Mouse (Mus musculus): ENCODE measurements around the gene Man2b1. TPM values are rescaled to one million over a fixed set of nuclear protein-coding genes. Genes with fewer than 3 reads are reported as not detected.
"Not testable (repeated sequence)": the region's sequence is repeated elsewhere in the genome, so short reads cannot be mapped to it uniquely, and the experiment has no call there.

Man2b1 gene
- polyA plus RNA-seq, 1 experiment from 2014 or later: 26.1 TPM

DNA sequence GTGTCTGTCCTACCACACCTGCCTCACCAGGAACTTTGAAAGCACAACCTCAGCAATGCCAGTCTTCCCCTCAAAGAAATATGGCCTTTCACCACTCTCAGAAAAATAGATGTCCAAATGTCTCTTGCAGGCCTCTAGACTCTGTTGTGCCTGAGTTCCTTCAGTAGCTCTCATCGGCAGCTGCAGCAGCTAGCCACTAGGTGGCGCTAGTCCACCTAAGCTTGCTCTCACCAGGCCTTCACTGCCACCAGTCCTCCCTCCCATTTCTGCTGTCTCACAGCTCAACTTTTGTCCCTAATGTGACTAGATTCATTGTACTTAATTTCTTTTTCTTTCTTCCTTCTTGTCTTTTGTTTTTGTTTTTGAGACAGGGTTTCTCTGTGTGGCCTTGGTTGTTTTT, 6.1 kb upstream of the Man2b1 start:
- peak; percentile 83 for DNase-seq (ENCODE audit: low spot score)
- Histone ChIP-seq H3K4me3 (no peak overlapping the region; the same call in 1 of the 2 replicates), H3K27ac (replicated peaks) (no peak overlapping the region), H3K4me1 (peaks cover 35% of the 10 kb centered on the region), H3K36me3 (replicated peaks) (peaks cover 64% of the 10 kb centered on the region), H3K9me3 (no peaks in the 10 kb centered on the region), H3K27me3 (replicated peaks; ENCODE audit: low read depth, poor library complexity, severe bottlenecking) (no peaks in the 10 kb centered on the region)
- 0% methylated on average over 2 of the region's 2 CpGs for WGBS

DNA sequence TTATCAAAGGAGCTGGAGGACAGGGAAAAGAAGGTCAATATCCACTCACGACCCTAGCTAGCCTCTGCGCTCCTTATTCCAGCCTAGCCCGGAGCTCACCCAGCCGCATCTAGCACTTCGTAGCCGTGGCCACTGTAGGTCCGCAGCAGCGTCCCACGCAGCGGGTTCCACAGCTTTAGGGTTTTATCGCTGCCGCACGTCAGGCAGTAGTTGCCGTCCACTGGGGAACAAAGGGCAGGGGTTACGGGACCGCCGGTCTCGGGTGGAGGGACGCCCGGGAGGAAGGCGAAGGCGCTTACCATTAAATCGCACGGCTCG, 2.9 kb upstream of the Man2b1 start:
- Histone ChIP-seq H3K27me3 (replicated peaks; ENCODE audit: low read depth, poor library complexity, severe bottlenecking) (no peaks in the 10 kb centered on the region), H3K27ac (replicated peaks) (peak overlapping the region; percentile 86), H3K4me3 (peak overlapping the region; percentile 96), H3K4me1 (peaks cover 43% of the 10 kb centered on the region), H3K9me3 (no peaks in the 10 kb centered on the region), H3K36me3 (replicated peaks) (peaks cover 46% of the 10 kb centered on the region)
- WGBS: 1% methylated on average over 25 of the region's 25 CpGs
- no peak for DNase-seq (ENCODE audit: low spot score)

DNA sequence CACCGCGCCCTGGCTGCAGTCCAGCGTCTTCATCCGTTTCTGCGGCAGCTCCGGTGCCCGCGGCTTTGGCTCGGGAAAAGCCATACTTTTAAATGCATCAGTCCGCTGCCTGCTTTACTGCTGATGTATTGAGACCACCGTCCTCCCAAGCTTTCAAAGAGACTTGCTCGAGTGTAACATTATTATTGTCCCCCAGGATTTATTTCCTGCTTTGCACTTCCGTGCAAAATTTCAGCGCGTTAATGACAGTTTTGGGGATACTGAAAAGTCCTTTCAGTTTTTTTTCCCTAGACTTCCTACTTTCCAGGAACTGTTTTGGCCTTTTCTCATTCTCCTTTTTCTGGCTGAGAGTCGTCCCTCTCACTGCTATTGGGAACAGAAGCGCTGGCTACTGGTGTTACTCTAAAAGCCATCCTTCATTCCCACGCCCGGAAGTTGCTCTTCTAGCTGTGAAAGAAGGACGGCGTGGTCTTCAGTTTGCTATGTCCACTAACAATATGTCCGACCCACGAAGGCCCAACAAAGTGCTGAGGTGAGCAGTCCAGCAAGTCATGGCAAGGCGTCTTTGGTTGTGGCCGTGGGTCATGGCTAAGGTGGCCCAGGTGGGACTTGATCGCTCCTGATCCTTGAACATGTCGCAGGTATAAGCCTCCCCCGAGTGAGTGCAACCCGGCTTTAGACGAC, 2.4 kb upstream of the Man2b1 start, which contains the start of gene Wdr83os:
Gene Wdr83os, plus strand, starts transcription at position 209 of the 684 bp plus-strand sequence.
- peak; percentile 68 for DNase-seq (ENCODE audit: low spot score)
- Histone ChIP-seq H3K27me3 (replicated peaks; ENCODE audit: low read depth, poor library complexity, severe bottlenecking) (no peaks in the 10 kb centered on the region), H3K4me1 (peaks cover 43% of the 10 kb centered on the region), H3K27ac (replicated peaks) (peak within 1 kb of the TSS; percentile 86), H3K4me3 (peak within 1 kb of the TSS; percentile 96), H3K9me3 (no peaks in the 10 kb centered on the region), H3K36me3 (replicated peaks) (peaks cover 46% of the 10 kb centered on the region)
- under 1% methylated on average over 30 of the region's 30 CpGs for WGBS

- peak within 1 kb of the TSS; percentile 86 for H3K27ac ChIP-seq (replicated peaks)
- H3K4me1 ChIP-seq: peaks cover 43% of the 10 kb centered on the region
- H3K9me3 ChIP-seq: no peaks in the 10 kb centered on the region
- H3K4me3 ChIP-seq: peak within 1 kb of the TSS; percentile 96
- WGBS: 2% methylated on average over 9 of the region's 9 CpGs
- H3K36me3 ChIP-seq (replicated peaks): peaks cover 46% of the 10 kb centered on the region
- DNase-seq (ENCODE audit: low spot score): peak; percentile 67
- no peaks in the 10 kb centered on the region for H3K27me3 ChIP-seq (replicated peaks; ENCODE audit: low read depth, poor library complexity, severe bottlenecking)
Measured at GRCm38 (mm10) chr8:85081216-85081555, 1.9 kb upstream of the Man2b1 start, which contains the start of gene Wdr83. Gene Wdr83, minus strand, starts transcription at chr8:85081306.

GRCm38 (mm10) chr8:85082169-85082568, 901 bp upstream of the Man2b1 start:
- WGBS: 94% methylated on average over 4 of the region's 4 CpGs

GRCm38 (mm10) chr8:85084633-85085032, 1.6 kb downstream of the Man2b1 start:
- H3K27ac ChIP-seq (replicated peaks): no peak overlapping the region
- H3K4me3 ChIP-seq: no peak overlapping the region
- peaks cover 37% of the 10 kb centered on the region for H3K4me1 ChIP-seq
- peaks cover 48% of the 10 kb centered on the region for H3K36me3 ChIP-seq (replicated peaks)
- WGBS: 86% methylated on average over 8 of the region's 8 CpGs
- no peaks in the 10 kb centered on the region for H3K9me3 ChIP-seq
- DNase-seq (ENCODE audit: low spot score): no peak
- H3K27me3 ChIP-seq (replicated peaks; ENCODE audit: low read depth, poor library complexity, severe bottlenecking): no peaks in the 10 kb centered on the region

More at GRCm38 (mm10) chr8:85082169-85082568, 901 bp upstream of the Man2b1 start:
- not testable (repeated sequence) for H3K27me3 ChIP-seq (replicated peaks; ENCODE audit: low read depth, poor library complexity, severe bottlenecking); H3K9me3 ChIP-seq; H3K27ac ChIP-seq (replicated peaks); DNase-seq (ENCODE audit: low spot score)
- H3K36me3 ChIP-seq (replicated peaks): peaks cover 46% of the 10 kb centered on the region
- peak overlapping the region; percentile 96; the same call in 1 of the 2 replicates for H3K4me3 ChIP-seq
- H3K4me1 ChIP-seq: peaks cover 43% of the 10 kb centered on the region

DNA sequence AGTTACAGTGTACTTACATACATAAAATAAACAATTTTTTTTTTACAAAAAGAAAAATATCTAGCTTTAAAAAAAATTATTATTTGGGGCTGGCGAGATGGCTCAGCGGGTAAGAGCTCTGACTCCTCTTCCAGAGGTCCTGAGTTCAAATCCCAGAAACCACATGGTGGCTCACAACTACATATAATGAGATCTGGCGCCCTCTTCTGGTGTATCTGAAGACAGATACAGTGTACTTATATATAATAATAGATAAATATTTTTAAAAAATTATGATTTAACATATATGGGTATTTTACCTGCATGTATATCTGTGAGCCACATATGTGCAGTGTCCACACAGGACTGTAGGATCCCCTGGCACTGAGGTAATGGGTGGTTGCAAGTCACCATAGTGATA, 3.2 kb downstream of the Man2b1 start:
- WGBS: 80% methylated on average over 3 of the region's 3 CpGs
- H3K4me3 ChIP-seq: no peak overlapping the region
- peaks cover 55% of the 10 kb centered on the region for H3K36me3 ChIP-seq (replicated peaks)
- DNase-seq (ENCODE audit: low spot score): no peak
- H3K27me3 ChIP-seq (replicated peaks; ENCODE audit: low read depth, poor library complexity, severe bottlenecking): no peaks in the 10 kb centered on the region
- peaks cover 31% of the 10 kb centered on the region for H3K4me1 ChIP-seq
- H3K27ac ChIP-seq (replicated peaks): no peak overlapping the region
- H3K9me3 ChIP-seq: no peaks in the 10 kb centered on the region

DNA sequence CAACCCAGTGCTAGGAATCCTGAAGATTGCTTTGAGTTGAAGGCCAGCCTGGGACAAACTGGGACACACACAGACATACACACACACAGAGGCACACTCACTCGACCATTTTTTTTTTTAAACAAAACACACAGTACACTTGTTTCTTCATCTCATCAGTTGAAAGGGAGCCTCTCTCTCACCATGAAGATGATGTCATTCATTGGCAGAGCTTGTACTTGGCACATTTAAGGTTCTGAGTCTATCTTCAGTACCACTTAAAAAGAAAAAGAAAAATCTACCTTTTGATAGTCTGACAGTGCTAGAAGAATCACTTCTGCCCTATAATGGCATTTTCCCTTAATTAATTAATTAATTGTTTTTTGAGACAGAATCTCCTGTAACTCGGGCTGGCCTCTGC, 5.7 kb downstream of the Man2b1 start:
- DNase-seq (ENCODE audit: low spot score): no peak
- H3K27me3 ChIP-seq (replicated peaks; ENCODE audit: low read depth, poor library complexity, severe bottlenecking): no peaks in the 10 kb centered on the region
- no peaks in the 10 kb centered on the region for H3K9me3 ChIP-seq
- H3K36me3 ChIP-seq (replicated peaks): peaks cover 77% of the 10 kb centered on the region
- no peak overlapping the region for H3K4me3 ChIP-seq
- H3K27ac ChIP-seq (replicated peaks): no peak overlapping the region
- H3K4me1 ChIP-seq: peaks cover 9% of the 10 kb centered on the region
- WGBS: 86% methylated on average over 2 of the region's 2 CpGs

- DNase-seq (ENCODE audit: low spot score): no peak
- Histone ChIP-seq H3K27ac (replicated peaks) (no peak overlapping the region), H3K36me3 (replicated peaks) (peaks cover 85% of the 10 kb centered on the region), H3K9me3 (no peaks in the 10 kb centered on the region), H3K4me3 (no peak overlapping the region), H3K27me3 (replicated peaks; ENCODE audit: low read depth, poor library complexity, severe bottlenecking) (no peaks in the 10 kb centered on the region), H3K4me1 (peaks cover 3% of the 10 kb centered on the region; the same call in 1 of the 2 replicates)
- WGBS: 89% methylated on average over 11 of the region's 11 CpGs
Measured at GRCm38 (mm10) chr8:85090856-85091255, 7.8 kb downstream of the Man2b1 start.

- Histone ChIP-seq H3K27me3 (replicated peaks; ENCODE audit: low read depth, poor library complexity, severe bottlenecking) (no peaks in the 10 kb centered on the region), H3K4me3 (no peak overlapping the region), H3K27ac (replicated peaks) (no peak overlapping the region), H3K9me3 (no peaks in the 10 kb centered on the region), H3K36me3 (replicated peaks) (peaks cover 87% of the 10 kb centered on the region), H3K4me1 (peaks cover 3% of the 10 kb centered on the region; the same call in 1 of the 2 replicates)
- DNase-seq (ENCODE audit: low spot score): no peak
- WGBS: 30% methylated on average over 21 of the region's 21 CpGs
Measured at GRCm38 (mm10) chr8:85091526-85092090, 8.5 kb downstream of the Man2b1 start.

DNA sequence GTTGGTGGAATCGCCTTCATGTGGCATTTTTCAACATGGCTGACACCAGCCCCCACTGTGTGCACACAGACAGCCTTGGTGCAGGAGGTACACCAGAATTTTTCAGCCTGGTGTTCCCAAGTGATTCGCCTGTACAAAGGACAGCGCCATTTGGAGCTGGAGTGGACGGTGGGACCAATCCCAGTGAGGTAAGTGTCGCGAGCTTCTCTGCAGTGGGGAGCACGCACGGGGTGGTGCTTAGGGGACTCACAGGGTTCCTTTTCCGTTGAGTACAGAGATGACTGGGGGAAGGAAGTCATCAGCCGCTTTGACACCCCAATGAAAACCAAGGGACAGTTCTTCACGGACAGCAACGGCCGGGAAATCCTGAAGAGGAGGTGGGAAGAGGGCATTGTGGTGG, 12.0 kb downstream of the Man2b1 start:
- peaks cover 84% of the 10 kb centered on the region for H3K36me3 ChIP-seq (replicated peaks)
- H3K27me3 ChIP-seq (replicated peaks; ENCODE audit: low read depth, poor library complexity, severe bottlenecking): no peaks in the 10 kb centered on the region
- no peaks in the 10 kb centered on the region for H3K9me3 ChIP-seq
- no peak overlapping the region for H3K4me3 ChIP-seq
- H3K4me1 ChIP-seq: peaks cover 3% of the 10 kb centered on the region; the same call in 1 of the 2 replicates
- no peak overlapping the region for H3K27ac ChIP-seq (replicated peaks)
- no peak for DNase-seq (ENCODE audit: low spot score)
- WGBS: 90% methylated on average over 13 of the region's 13 CpGs

GRCm38 (mm10) chr8:85095566-85095965, 12.5 kb downstream of the Man2b1 start:
- no peak for DNase-seq (ENCODE audit: low spot score)
- peaks cover 3% of the 10 kb centered on the region; the same call in 1 of the 2 replicates for H3K4me1 ChIP-seq
- H3K27me3 ChIP-seq (replicated peaks; ENCODE audit: low read depth, poor library complexity, severe bottlenecking): no peaks in the 10 kb centered on the region
- no peak overlapping the region for H3K4me3 ChIP-seq
- H3K9me3 ChIP-seq: no peaks in the 10 kb centered on the region
- 94% methylated on average over 7 of the region's 7 CpGs for WGBS
- H3K36me3 ChIP-seq (replicated peaks): peaks cover 84% of the 10 kb centered on the region
- no peak overlapping the region for H3K27ac ChIP-seq (replicated peaks)

DNA sequence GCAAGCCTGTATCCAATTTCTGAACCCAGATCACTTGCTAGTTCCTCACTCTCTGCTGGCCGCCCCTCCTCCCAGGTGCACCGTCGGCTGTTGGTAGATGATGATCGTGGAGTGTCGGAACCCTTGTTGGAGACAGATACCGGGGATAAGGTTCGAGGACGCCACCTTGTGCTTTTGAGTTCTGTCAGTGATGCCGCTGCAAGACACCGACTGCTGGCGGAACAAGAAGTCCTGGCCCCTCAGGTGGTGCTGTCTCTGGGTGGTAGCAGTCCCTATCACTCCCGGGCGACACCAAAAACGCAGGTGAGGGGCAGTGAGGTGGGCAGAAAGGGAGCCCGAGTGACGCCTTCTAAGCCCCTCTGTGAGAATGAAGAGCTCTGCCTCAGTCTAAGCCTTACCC, 13.1 kb downstream of the Man2b1 start:
- H3K9me3 ChIP-seq: no peaks in the 10 kb centered on the region
- no peak overlapping the region for H3K4me3 ChIP-seq
- no peak for DNase-seq (ENCODE audit: low spot score)
- WGBS: 94% methylated on average over 16 of the region's 16 CpGs
- H3K36me3 ChIP-seq (replicated peaks): peaks cover 79% of the 10 kb centered on the region
- H3K27ac ChIP-seq (replicated peaks): no peak overlapping the region
- no peaks in the 10 kb centered on the region for H3K27me3 ChIP-seq (replicated peaks; ENCODE audit: low read depth, poor library complexity, severe bottlenecking)
- H3K4me1 ChIP-seq: peaks cover 1% of the 10 kb centered on the region; the same call in 1 of the 2 replicates
